Mouse (Mus musculus) frontal cortex, adult 2 months (tissue): ENCODE measurements around the gene Jrkl. TPM values are rescaled to one million over a fixed set of nuclear protein-coding genes. Genes with fewer than 3 reads are reported as not detected.

Experiments
- polyA plus RNA-seq: library from polyadenylated mRNA; depleted of rRNA; stranded (reverse); fragments of >200 nt; gene quantifications from 2 replicates; pipeline ENCODE4 v1.2.3, GENCODE M21; 2012; rRNA removed

Gene Jrkl
- polyA plus RNA-seq, 1 experiment = 6.2 TPM

Other genes starting within 250 kb of the Jrkl start
- 17.8 and 19.4 TPM in 2 replicates for gene Ccdc82, start 1.1 kb upstream of the Jrkl start, polyA plus RNA-seq
- gene Maml2, start 52.1 kb upstream of the Jrkl start, polyA plus RNA-seq = 7.7 and 8.5 TPM in 2 replicates
- gene Gm17571, start 200.9 kb upstream of the Jrkl start, polyA plus RNA-seq = not detected in 2 replicates